Mouse (Mus musculus) limb, embryonic 12.5 days (tissue): ENCODE results near the gene Il4ra. TPM values are rescaled to one million over a fixed set of nuclear protein-coding genes. Genes with fewer than 3 reads are reported as not detected.

Experiments used
- ATAC-seq: fragments of 200-750 bp; cut with Nextera tagmentation; 2 replicates; pipeline ENCODE4 v1.8.0; 2017; ENCODE audit warnings: low read depth, moderate TSS enrichment; ENCODE audit not compliant: insufficient number of reproducible peaks, insufficient read depth, low FRiP score, low TSS enrichment
- H3K27ac ChIP-seq: fragments of 300-500 bp; sonication (generic); 2 replicates; pipeline ENCODE4 v1.5.1; 2016; ENCODE audit warnings: mild to moderate bottlenecking, moderate library complexity
- H3K27me3 ChIP-seq: fragments of 300-500 bp; sonication (generic); 2 replicates; pipeline ENCODE4 v1.6.1; 2016; ENCODE audit warnings: mild to moderate bottlenecking, moderate library complexity
- H3K36me3 ChIP-seq: fragments of 300-500 bp; sonication (generic); 2 replicates; pipeline ENCODE4 v1.6.1; 2016; ENCODE audit warnings: mild to moderate bottlenecking, moderate library complexity
- H3K4me1 ChIP-seq: fragments of 300-500 bp; sonication (generic); replicated peaks from 2 replicates; pipeline ENCODE4 v1.6.1; 2016
- H3K4me2 ChIP-seq: fragments of 300-500 bp; sonication (generic); 2 replicates; pipeline ENCODE4 v1.6.1; 2016; ENCODE audit warnings: mild to moderate bottlenecking, moderate library complexity
- H3K4me3 ChIP-seq: fragments of 300-500 bp; sonication (generic); replicated peaks from 2 replicates; pipeline ENCODE4 v1.5.1; 2016; ENCODE audit warnings: mild to moderate bottlenecking
- H3K9ac ChIP-seq: fragments of 300-500 bp; sonication (generic); replicated peaks from 2 replicates; pipeline ENCODE4 v1.6.1; 2016; ENCODE audit warnings: mild to moderate bottlenecking, moderate library complexity
- H3K9me3 ChIP-seq: fragments of 300-500 bp; sonication (generic); 2 replicates; pipeline ENCODE4 v1.6.1; 2016; ENCODE audit warnings: mild to moderate bottlenecking, moderate library complexity
- whole genome bisulfite sequencing: fragments of 180-500 bp; shearing (Covaris S2); methylation state at CpG from one replicate; pipeline ENCODE4 v1.1.7; 2016; 5-methylcytosine and 5-hydroxymethylcytosine counted together
- polyA plus RNA-seq: library from polyadenylated mRNA; unstranded; fragments of >200 nt; fragmentation: Nextera tagmentation; extraction: Ambion mirVana; gene quantifications from 2 replicates; pipeline ENCODE4 v1.2.1, GENCODE M21; 2016

The Il4ra gene
- polyA plus RNA-seq, 1 experiment from 2014 or later = 4.6 TPM

GRCm38 (mm10) chr7:125618016-125618415 lies 66.1 kb downstream of the Il4ra start:
- Histone ChIP-seq H3K4me3 (no peak overlapping the region), H3K4me2 (no peak overlapping the region), H3K9ac (no peak overlapping the region), H3K27me3 (no peaks in the 10 kb centered on the region), H3K4me1 (no peaks in the 10 kb centered on the region), H3K36me3 (no peaks in the 10 kb centered on the region), H3K9me3 (no peaks in the 10 kb centered on the region), H3K27ac (no peak overlapping the region)
- 82% methylated on average over 7 of the region's 7 CpGs for WGBS
- ATAC-seq = no peak

GRCm38 (mm10) chr7:125620077-125620476 lies 68.2 kb downstream of the Il4ra start:
- Histone ChIP-seq H3K27ac (no peak overlapping the region), H3K4me3 (no peak overlapping the region), H3K27me3 (no peaks in the 10 kb centered on the region), H3K9ac (no peak overlapping the region), H3K4me2 (no peak overlapping the region), H3K9me3 (no peaks in the 10 kb centered on the region), H3K36me3 (no peaks in the 10 kb centered on the region), H3K4me1 (0 out of 2 replicates have a peak, but pooled peaks cover 3% of the 10 kb centered on the region)
- WGBS = 69% methylated on average over 4 of the region's 4 CpGs
- ATAC-seq = no peak

GRCm38 (mm10) chr7:125622741-125623685 lies 71.1 kb downstream of the Il4ra start:
- Histone ChIP-seq H3K27ac (no peak overlapping the region), H3K36me3 (no peaks in the 10 kb centered on the region), H3K4me3 (no peak overlapping the region), H3K4me1 (0 out of 2 replicates have a peak, but pooled peaks cover 3% of the 10 kb centered on the region), H3K4me2 (no peak overlapping the region), H3K9me3 (no peaks in the 10 kb centered on the region), H3K9ac (no peak overlapping the region), H3K27me3 (no peaks in the 10 kb centered on the region)
- no peak for ATAC-seq
- 61% methylated on average over 7 of the region's 7 CpGs for WGBS

GRCm38 (mm10) chr7:125625219-125625618 lies 73.3 kb downstream of the Il4ra start:
- H3K4me2 ChIP-seq = no peak overlapping the region
- 0 out of 2 replicates have a peak, but pooled peaks cover 3% of the 10 kb centered on the region for H3K4me1 ChIP-seq
- no peak overlapping the region for H3K9ac ChIP-seq
- 70% methylated on average over 4 of the region's 4 CpGs for WGBS
- H3K27ac ChIP-seq = no peak overlapping the region
- no peak for ATAC-seq
- no peaks in the 10 kb centered on the region for H3K36me3 ChIP-seq
- no peaks in the 10 kb centered on the region for H3K27me3 ChIP-seq
- no peaks in the 10 kb centered on the region for H3K9me3 ChIP-seq
- H3K4me3 ChIP-seq = no peak overlapping the region

- Histone ChIP-seq H3K9ac (no peak overlapping the region), H3K9me3 (no peaks in the 10 kb centered on the region), H3K27me3 (no peaks in the 10 kb centered on the region), H3K36me3 (no peaks in the 10 kb centered on the region), H3K4me2 (no peak overlapping the region), H3K27ac (no peak overlapping the region), H3K4me3 (no peak overlapping the region), H3K4me1 (0 out of 2 replicates have a peak, but pooled peaks cover 3% of the 10 kb centered on the region)
- no peak for ATAC-seq
- 50% methylated on average over 7 of the region's 7 CpGs for WGBS
Observed at GRCm38 (mm10) chr7:125625829-125626228, 73.9 kb downstream of the Il4ra start.

Other genes starting within 250 kb of the Il4ra start
- 14.4 and 16.2 TPM in 2 replicates for gene Kdm8, start 107.4 kb upstream of the Il4ra start, polyA plus RNA-seq
- gene Nsmce1, start 60.5 kb upstream of the Il4ra start, polyA plus RNA-seq = 114 and 122 TPM in 2 replicates
- gene Il21r, start 51.3 kb downstream of the Il4ra start, polyA plus RNA-seq = 0.20 and 0.54 TPM in 2 replicates
- gene Gtf3c1, start 155.7 kb downstream of the Il4ra start, polyA plus RNA-seq = 48.1 and 48.2 TPM in 2 replicates
- 10.6 and 12.0 TPM in 2 replicates for gene D430042O09Rik, start 155.8 kb downstream of the Il4ra start, polyA plus RNA-seq